Mouse (Mus musculus) embryonic fibroblast, embryonic 13.5 days (primary cell): Measurements from ENCODE around the gene Brap. TPM values are rescaled to one million over a fixed set of nuclear protein-coding genes. Genes with fewer than 3 reads are reported as not detected.
"Not testable (repeated sequence)": the region's sequence is repeated elsewhere in the genome, so short reads cannot be mapped to it uniquely, and the experiment has no call there.

Source experiments
- H3K27ac ChIP-seq: 2 replicates; pipeline ENCODE4 v1.5.1; 2012; ENCODE audit warnings: low read length, control low read depth, inconsistent platforms; ENCODE audit not compliant: insufficient read depth
- H3K4me1 ChIP-seq: 2 replicates; pipeline ENCODE4 v1.6.1; 2011; ENCODE audit warnings: low read length; ENCODE audit not compliant: control insufficient read depth, insufficient read depth
- H3K4me3 ChIP-seq: 2 replicates; pipeline ENCODE4 v1.5.1; 2011; ENCODE audit warnings: mild to moderate bottlenecking, control low read depth, low read length; ENCODE audit not compliant: insufficient read depth
- CTCF ChIP-seq: IDR thresholded peaks from 2 replicates; pipeline ENCODE4 v1.5.1; 2011; ENCODE audit warnings: mild to moderate bottlenecking, control low read depth, low read length, moderate library complexity, borderline replicate concordance; ENCODE audit not compliant: insufficient read depth
- POLR2A ChIP-seq: IDR thresholded peaks from 2 replicates; pipeline ENCODE4 v1.6.1; 2011; ENCODE audit warnings: low read depth, mild to moderate bottlenecking, control low read depth, low read length, moderate library complexity
- polyA plus RNA-seq: library from polyadenylated mRNA; stranded (reverse); fragments of >200 nt; gene quantifications from 2 replicates; pipeline ENCODE4 v1.2.4, GENCODE M21; 2011; ENCODE audit warnings: low read depth; ENCODE audit not compliant: missing spikeins, insufficient read length

The Brap gene
- polyA plus RNA-seq, 1 experiment = 46.3 TPM

GRCm38 (mm10) chr5:121634668-121635067 is 25.7 kb upstream of the Brap start:
- Histone ChIP-seq H3K27ac (no peak overlapping the region), H3K4me1 (no peaks in the 10 kb centered on the region), H3K4me3 (no peak overlapping the region)
- TF ChIP-seq POLR2A (no peak), CTCF (no peak)

- no peak overlapping the region for H3K4me3 ChIP-seq
- TF ChIP-seq POLR2A (no peak), CTCF (no peak)
- H3K27ac ChIP-seq = no peak overlapping the region
- H3K4me1 ChIP-seq = no peaks in the 10 kb centered on the region
These were observed 23.1 kb upstream of the Brap start for GRCm38 (mm10) chr5:121637296-121637695.

- Histone ChIP-seq H3K4me3 (no peak overlapping the region), H3K4me1 (no peaks in the 10 kb centered on the region), H3K27ac (no peak overlapping the region)
- no peak for TF ChIP-seq POLR2A
- no peak for TF ChIP-seq CTCF
These were observed 20.8 kb upstream of the Brap start for GRCm38 (mm10) chr5:121639601-121640000.

- no peaks in the 10 kb centered on the region for H3K4me1 ChIP-seq
- H3K27ac ChIP-seq = no peak overlapping the region
- TF ChIP-seq CTCF (no peak), POLR2A (no peak)
- no peak overlapping the region for H3K4me3 ChIP-seq
These were observed 11.2 kb upstream of the Brap start for GRCm38 (mm10) chr5:121649134-121649533.

DNA sequence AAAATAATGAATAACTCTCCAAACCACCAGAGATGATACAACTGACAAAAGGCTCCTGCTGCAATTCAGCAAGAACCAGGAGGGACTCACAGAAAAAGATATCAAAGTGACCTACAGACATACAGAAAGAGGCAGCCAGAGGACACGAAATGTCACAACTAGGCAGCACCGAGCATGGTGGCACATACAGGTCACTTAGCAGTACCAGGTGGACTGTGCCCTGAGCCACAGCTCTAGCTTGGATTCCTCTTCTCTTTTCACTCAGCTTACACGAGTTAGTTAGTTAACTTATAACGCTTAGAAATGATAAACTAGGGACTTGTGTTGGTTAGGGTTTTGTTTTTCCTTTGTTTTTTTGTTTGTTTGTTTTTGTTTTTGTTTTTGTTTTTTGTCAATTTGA is 5.8 kb upstream of the Brap start:
- H3K4me1 ChIP-seq = no peaks in the 10 kb centered on the region
- H3K27ac ChIP-seq = no peak overlapping the region
- TF ChIP-seq POLR2A (no peak), CTCF (no peak)
- no peak overlapping the region for H3K4me3 ChIP-seq

DNA sequence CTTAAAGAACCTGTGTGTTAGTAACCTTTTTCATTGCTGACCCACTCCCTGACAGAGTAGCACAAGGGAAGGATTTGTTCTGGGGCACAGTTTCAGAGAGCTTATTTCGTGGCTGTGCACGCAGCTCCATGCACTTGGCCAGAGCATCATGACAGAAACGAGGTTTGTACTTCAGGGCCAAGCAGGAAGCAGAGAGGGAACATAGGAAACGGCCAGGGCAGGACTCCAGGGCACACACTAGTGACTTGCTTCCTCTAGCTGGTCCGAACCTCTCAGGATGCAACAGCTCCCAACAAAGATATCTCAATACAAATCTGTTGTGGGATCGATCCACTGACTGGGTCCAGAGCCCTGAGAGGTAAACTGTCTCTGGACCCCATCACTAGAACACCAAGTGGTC is 3.5 kb upstream of the Brap start:
- H3K4me3 ChIP-seq, H3K4me1 ChIP-seq, H3K27ac ChIP-seq: not testable (repeated sequence)

- not testable (repeated sequence) for H3K4me1 ChIP-seq, H3K27ac ChIP-seq, H3K4me3 ChIP-seq
These were observed 2.7 kb upstream of the Brap start for GRCm38 (mm10) chr5:121657656-121658055.

DNA sequence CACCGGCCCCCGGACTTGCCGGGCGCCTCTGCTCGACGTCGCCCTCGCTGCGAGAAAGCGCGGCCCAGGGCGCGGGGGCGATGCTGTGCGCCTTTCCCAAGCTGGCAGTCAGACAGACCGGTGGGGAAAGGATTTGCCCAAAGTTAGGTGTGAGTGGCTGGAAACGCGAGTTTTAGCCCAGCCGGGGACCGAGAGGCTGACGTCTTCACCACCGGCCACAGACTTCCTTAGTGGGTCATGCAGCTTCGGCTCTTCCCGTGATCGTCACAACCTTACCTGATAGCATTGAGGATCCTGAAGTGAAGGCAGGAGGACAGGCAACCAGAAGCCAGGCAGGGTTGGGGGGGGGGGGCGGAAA is 513 bp downstream of the Brap start:
- TF ChIP-seq CTCF (no peak), POLR2A (no peak)

DNA sequence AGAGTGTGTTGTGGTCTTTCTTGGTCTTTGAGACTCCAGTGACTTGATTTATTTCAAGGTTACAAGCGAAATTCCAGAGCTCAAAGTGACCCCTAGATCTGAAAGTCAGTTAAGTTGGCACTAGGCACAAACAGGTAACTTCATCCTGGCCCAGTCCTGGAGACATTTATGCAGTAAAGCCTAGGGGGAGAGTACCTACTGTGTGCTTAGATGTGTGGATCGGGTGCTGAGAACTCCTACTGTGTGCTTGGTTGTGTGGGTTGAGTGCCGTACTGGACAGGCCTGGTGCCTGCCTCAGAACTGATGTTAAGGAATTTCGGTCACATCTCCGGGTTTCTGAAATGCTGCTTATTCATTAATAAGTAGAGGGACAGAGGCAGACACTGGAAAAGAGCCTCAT is 1.1 kb downstream of the Brap start:
- no peak overlapping the region for H3K27ac ChIP-seq

More for the DNA sequence above, 513 bp downstream of the Brap start:
- H3K4me3 ChIP-seq = peak overlapping the region; percentile 62
- H3K4me1 ChIP-seq = no peaks in the 10 kb centered on the region; the same call in 1 of the 2 replicates
- H3K27ac ChIP-seq = no peak overlapping the region

DNA sequence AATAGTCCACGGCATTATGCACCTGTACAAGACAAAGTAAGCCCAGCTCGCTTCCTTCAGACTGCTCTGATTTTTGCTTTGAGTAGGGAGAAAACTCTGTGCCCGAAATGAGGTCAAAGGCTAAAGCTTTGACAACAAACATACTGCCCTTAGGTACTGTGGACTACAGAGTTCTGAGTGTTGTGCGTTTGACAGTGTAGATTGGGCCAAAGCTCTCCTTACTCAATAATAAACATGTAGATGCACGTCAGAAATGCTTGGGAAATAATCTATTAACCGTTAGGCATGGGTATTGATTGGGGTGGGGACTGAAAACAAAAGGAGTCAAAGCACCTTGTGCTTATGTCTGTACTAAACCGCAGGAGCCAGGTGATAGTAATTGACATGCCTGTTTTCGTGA is 3.1 kb downstream of the Brap start:
- no peak overlapping the region for H3K27ac ChIP-seq

More for the DNA sequence above, 1.1 kb downstream of the Brap start:
- Histone ChIP-seq H3K4me3 (peak overlapping the region; percentile 62), H3K4me1 (no peaks in the 10 kb centered on the region; the same call in 1 of the 2 replicates)
- no peak for TF ChIP-seq CTCF
- TF ChIP-seq POLR2A = no peak

GRCm38 (mm10) chr5:121664078-121664477 is 3.7 kb downstream of the Brap start:
- no peak overlapping the region for H3K27ac ChIP-seq
- H3K4me1 ChIP-seq = no peaks in the 10 kb centered on the region; the same call in 1 of the 2 replicates
- no peak overlapping the region for H3K4me3 ChIP-seq
- TF ChIP-seq CTCF (no peak), POLR2A (no peak)

More for the DNA sequence above, 3.1 kb downstream of the Brap start:
- TF ChIP-seq CTCF = no peak
- TF ChIP-seq POLR2A = no peak
- Histone ChIP-seq H3K4me3 (no peak overlapping the region), H3K4me1 (no peaks in the 10 kb centered on the region; the same call in 1 of the 2 replicates)
